Mouse (Mus musculus): ENCODE data around the gene Kif4.

Kif4 gene

DNA sequence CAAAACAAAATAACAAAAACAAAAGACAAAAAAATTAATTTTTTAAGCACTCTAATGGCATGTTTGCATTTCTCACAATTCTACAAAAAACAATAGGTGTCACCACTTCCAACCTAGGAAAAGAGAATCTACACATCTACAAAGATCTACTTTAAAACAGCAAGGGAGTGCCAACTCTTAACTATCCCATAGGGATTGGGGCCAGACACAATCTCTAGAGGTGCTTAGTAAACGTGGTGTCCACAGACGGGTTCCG, at the start of gene Kif4:
Gene Kif4, plus strand, starts transcription at position 192 of the 256 bp plus-strand sequence.
- no peak for DNase-seq (ENCODE audit: low spot score in 2 of 2)

DNA sequence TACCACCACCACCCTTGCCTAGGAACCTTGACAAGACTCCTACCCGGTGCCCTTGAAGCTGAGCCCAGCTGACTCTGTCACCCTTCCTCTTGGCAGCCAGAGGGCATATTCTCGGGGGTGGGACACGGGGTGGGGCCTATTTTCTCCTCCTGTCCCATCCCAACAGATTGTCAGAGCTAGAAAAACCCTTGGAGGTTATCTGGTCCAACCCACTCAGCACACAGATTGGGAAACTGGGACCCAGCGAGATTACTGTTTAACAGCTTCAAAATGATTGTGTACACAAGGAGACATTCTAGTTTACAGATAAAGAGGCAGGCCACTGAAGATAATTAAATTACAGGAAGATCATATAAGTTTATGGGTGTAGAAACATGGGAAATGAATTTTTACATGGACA, 30.7 kb upstream of the Kif4 start, which contains the start of gene P2ry4:
Gene P2ry4, minus strand, starts transcription at position 79 of the 400 bp plus-strand sequence.
- DNase-seq (ENCODE audit: low spot score in 2 of 2): no peak

GRCm38 (mm10) chrX:100597439-100597838, 28.1 kb upstream of the Kif4 start:
- DNase-seq (ENCODE audit: low spot score in 2 of 2): peak; percentile 45 to 61

DNA sequence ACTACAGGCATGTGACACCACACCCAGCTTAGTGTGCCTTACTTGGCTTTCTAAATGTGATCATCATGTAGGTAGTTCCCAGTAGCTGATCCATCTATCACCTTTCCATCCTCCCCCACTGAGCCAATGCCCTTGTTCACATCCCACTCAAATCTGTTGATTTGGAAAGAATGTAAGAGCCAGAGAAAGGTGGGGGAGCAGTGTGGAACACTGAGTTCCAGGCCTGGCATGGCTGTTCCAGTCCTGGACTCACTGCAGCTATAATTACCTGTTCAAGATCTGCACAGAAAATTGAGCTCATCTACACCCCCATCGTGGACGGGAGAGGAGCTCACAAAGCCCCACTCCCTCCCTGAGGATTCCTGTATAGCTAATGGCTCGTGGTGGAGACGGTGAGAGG, 25.8 kb upstream of the Kif4 start:
- peak; percentile 24 to 30 for DNase-seq (ENCODE audit: low spot score in 2 of 2)

DNA sequence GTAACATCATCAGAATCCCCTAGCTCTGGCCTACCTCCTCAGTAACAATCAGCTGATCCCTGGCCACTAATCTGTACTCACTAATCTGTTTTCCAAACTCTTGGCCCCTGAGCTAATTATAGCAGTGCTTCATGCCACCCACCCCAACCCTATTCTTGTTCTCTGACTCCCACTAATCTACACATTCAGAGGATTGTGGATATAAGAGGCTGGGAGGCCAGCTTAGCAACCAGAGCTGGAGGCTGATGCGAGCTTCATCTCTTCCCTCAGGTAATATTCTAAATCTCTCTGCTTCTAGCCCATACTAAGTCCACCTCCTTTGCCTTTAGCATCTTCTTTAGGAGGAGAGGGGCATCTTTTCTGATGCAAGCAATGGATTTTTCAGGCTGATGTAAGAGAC, 20.2 kb upstream of the Kif4 start, which contains the start of gene Arr3:
Gene Arr3, plus strand, starts transcription at position 184 of the 400 bp plus-strand sequence.
- peak in 1 of 2 experiments; percentile 6 for DNase-seq (ENCODE audit: low spot score in 2 of 2)

GRCm38 (mm10) chrX:100618488-100618887, 7.0 kb upstream of the Kif4 start:
- no peak for DNase-seq (ENCODE audit: low spot score in 2 of 2)

DNA sequence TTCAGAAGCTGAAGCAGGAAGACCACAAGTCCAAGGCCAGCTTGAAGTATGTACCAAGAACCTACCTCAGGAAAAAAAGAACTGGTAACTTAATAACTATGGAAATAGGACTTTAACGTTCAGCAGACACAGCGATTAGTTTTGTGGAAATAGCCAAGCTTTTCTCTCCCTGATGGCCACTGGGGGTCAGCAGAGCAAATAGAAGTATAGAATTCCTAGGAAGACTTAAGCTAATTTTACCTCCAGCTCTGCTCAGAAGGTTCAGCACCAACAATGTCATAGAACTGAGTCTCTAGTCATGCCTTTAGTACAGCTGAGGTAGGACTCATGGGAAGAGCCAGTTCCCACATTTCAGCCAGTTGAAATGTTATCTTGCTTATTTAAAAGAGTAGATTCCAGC, 4.2 kb upstream of the Kif4 start:
- DNase-seq (ENCODE audit: low spot score in 2 of 2): no peak

DNA sequence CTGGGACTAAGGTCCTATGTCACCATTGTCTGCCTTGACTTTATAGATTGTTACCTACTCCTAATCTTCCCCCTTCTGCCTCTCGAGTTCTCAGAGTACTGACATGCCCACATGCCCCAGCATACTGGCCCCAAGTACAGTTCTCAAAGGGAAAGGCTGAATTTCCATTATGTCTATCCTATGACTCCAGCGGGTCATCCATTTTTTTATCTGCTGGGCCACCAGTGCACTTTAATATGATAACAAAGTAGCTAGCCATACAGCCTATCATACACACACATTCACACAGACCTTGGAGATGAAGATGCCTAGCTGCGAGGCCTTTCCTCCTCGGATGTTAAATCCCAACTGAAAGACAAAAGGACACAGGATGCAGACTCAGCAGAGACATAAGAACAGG, 1.3 kb upstream of the Kif4 start:
- no peak for DNase-seq (ENCODE audit: low spot score in 2 of 2)

DNA sequence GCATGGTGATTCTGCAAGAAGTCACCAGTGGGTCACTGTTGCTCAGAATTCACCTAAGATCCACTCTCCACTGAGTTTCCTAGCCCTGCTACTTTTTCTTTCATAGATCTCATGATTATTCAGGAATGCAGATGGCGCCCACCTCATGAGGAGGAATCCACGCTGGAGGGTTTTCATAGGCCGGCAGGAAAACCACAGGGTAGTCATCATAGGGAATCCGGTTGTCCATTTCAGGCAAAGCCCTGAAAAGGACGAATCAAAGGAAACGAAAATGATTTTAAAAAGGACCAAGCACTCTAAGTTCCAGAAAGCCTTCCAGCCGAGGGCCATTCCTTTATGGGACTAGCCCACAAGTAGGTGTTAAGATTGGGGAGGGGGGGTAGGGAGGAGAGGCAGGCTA, 391 bp upstream of the Kif4 start:
- DNase-seq (ENCODE audit: low spot score in 2 of 2): no peak

DNA sequence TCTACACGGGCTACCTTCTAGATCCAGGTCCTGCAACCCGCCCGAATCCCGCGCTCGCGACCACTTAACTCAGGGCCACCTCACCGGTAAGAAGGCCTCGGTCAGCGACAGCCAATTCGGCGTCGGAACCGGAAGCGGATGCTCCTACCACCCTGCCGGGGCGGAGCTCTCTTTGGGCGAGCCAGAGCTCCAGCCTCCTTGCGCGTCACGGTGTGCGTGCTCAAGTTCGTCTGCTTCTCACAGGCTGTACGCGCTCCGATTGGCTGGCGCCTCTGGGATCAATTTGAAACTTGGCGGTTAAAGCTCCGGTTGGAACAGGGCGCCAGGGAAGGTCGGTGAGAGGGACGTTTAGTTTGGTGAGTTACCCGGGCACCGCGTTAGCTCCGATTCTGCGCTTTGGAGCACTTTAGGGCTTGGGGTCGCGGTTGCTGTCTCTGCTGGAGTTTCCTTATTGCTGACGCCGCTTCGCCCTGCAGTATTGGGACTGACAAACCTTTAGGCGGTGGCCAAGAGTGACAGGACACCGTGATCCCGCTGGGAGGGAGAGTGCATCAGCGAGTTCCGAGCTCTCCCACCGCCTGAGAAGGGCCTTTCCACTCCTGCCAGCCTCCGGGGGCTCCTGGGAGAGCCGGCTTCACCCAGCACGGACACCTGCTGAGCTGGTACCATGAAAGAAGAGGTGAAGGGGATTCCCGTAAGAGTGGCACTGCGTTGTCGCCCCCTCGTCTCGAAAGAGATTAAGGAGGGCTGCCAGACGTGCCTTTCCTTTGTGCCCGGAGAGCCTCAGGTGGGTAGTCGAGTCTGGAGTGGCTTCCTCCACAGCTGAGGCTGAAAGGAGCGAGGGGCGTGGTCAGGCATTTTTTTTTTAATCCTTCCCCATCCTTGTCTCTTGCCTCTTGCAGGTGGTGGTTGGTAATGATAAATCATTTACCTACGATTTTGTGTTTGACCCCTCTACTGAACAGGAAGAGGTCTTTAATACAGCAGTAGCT, 561 bp downstream of the Kif4 start, which contains the start of gene Pdzd11:
Gene Pdzd11, minus strand, starts transcription at position 767 of the 992 bp plus-strand sequence.
- peak; percentile 85 to 87 for DNase-seq (ENCODE audit: low spot score in 2 of 2)

- DNase-seq (ENCODE audit: low spot score in 2 of 2): no peak
Measured at GRCm38 (mm10) chrX:100629076-100629475, 3.5 kb downstream of the Kif4 start.

GRCm38 (mm10) chrX:100638477-100638876, 12.9 kb downstream of the Kif4 start:
- DNase-seq (ENCODE audit: low spot score in 2 of 2): no peak

DNA sequence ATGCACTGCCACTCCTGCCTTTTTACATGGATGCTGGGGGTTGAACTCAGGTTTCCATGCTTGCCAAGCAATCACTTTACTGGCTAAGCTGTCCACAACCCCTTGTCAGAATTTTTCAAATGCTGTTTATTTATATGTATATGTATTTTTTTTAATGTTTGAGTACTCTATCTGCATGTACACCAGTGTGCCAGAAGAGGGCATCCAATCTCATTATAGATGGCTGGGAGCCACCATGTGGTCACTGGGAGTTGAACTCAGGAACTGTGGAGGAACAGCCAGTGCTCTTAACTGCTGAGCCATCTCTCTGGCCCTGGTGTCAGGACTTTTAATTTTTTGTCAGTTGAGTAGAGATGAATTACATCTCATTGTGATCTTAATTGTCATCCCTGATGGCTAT, 27.3 kb downstream of the Kif4 start:
- no peak for DNase-seq (ENCODE audit: low spot score in 2 of 2)

GRCm38 (mm10) chrX:100664825-100665224, 39.3 kb downstream of the Kif4 start:
- no peak for DNase-seq (ENCODE audit: low spot score in 2 of 2)

GRCm38 (mm10) chrX:100678204-100678603, 52.7 kb downstream of the Kif4 start:
- DNase-seq (ENCODE audit: low spot score in 2 of 2): no peak

- DNase-seq (ENCODE audit: low spot score in 2 of 2): no peak
Measured at GRCm38 (mm10) chrX:100686527-100686926, 61.0 kb downstream of the Kif4 start.

- no peak for DNase-seq (ENCODE audit: low spot score in 2 of 2)
Measured at GRCm38 (mm10) chrX:100687360-100688032, 62.0 kb downstream of the Kif4 start.

GRCm38 (mm10) chrX:100688033-100688370, 62.5 kb downstream of the Kif4 start:
- DNase-seq (ENCODE audit: low spot score in 2 of 2): no peak

DNA sequence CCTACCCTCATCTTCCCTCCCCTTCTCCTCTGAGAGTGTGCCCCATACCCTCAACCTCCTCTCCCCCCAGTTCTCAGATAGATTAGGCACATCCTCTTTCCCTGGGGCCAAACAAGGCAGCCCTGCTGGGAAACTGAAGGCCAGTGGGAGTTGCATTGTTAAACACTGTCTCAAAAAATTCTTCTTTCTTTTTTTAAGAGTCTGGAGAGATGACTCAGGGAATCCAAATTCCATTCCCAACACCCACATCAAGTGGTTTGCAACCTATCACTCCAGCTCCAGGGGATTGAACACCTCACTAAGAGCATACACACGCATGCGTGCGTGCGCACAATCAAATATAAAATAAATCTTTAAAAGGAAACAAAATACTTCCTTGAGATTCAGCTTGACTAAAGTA, 71.2 kb downstream of the Kif4 start:
- no peak for DNase-seq (ENCODE audit: low spot score in 2 of 2)

- no peak for DNase-seq (ENCODE audit: low spot score in 2 of 2)
Measured at GRCm38 (mm10) chrX:100708032-100708431, 82.5 kb downstream of the Kif4 start.

- no peak for DNase-seq (ENCODE audit: low spot score in 2 of 2)
Measured at GRCm38 (mm10) chrX:100716173-100716572, 90.6 kb downstream of the Kif4 start.

GRCm38 (mm10) chrX:100728947-100729346, 103.4 kb downstream of the Kif4 start:
- DNase-seq (ENCODE audit: low spot score in 2 of 2): no peak

DNA sequence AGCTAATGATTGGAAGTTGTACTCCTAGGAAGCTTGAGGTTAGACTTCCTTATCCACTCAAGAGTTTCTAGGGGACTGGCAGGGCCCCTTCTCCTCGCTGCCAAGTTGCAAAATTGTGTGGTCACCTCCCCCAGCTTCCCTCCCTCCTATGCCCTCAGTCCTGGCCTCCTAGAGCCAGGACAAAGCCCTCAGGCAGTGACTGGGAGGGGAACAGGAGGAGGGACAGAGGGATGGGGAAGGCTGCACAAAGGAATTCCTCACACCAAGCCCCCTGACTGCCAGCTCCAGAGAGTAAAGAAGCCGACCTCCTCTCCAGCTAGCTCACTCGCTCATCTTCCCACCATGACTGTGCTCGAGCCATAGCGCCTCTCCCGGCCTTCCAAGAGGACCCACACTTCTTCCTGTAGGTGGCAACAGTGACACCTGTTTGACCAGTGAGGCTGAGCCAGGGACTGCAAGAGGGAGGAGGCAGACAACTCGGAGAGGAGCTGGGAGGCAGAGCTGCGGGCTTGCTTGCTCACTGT, 104.2 kb downstream of the Kif4 start, which contains the start of gene Gdpd2:
Gene Gdpd2, plus strand, starts transcription at position 209 of the 524 bp plus-strand sequence.
- peak in 1 of 2 experiments; percentile 21 for DNase-seq (ENCODE audit: low spot score in 2 of 2)
